Mouse (Mus musculus) heart, embryonic 12.5 days (tissue): ENCODE data around the gene Atp5j2. TPM values are rescaled to one million over a fixed set of nuclear protein-coding genes. Genes with fewer than 3 reads are reported as not detected.

Experiments
- ATAC-seq: fragments of 200-750 bp; cut with Nextera tagmentation; 2 replicates; pipeline ENCODE4 v1.8.0; 2017; ENCODE audit warnings: moderate TSS enrichment, moderate library complexity; ENCODE audit not compliant: insufficient number of reproducible peaks, low FRiP score
- H3K27ac ChIP-seq: fragments of 300-500 bp; sonication (generic); 2 replicates; pipeline ENCODE4 v1.5.1; 2016; ENCODE audit warnings: mild to moderate bottlenecking, moderate library complexity; ENCODE audit not compliant: poor library complexity, severe bottlenecking
- H3K27me3 ChIP-seq: fragments of 300-500 bp; sonication (generic); replicated peaks from 2 replicates; pipeline ENCODE4 v1.6.1; 2016; ENCODE audit warnings: mild to moderate bottlenecking, moderate library complexity
- H3K36me3 ChIP-seq: fragments of 300-500 bp; sonication (generic); 2 replicates; pipeline ENCODE4 v1.6.1; 2016; ENCODE audit warnings: mild to moderate bottlenecking, moderate library complexity
- H3K4me1 ChIP-seq: fragments of 300-500 bp; sonication (generic); replicated peaks from 2 replicates; pipeline ENCODE4 v1.6.1; 2016; ENCODE audit warnings: mild to moderate bottlenecking
- H3K4me2 ChIP-seq: fragments of 300-500 bp; sonication (generic); 2 replicates; pipeline ENCODE4 v1.6.1; 2016; ENCODE audit warnings: mild to moderate bottlenecking, moderate library complexity
- H3K4me3 ChIP-seq: fragments of 300-500 bp; sonication (generic); 2 replicates; pipeline ENCODE4 v1.5.1; 2016; ENCODE audit warnings: mild to moderate bottlenecking
- H3K9ac ChIP-seq: fragments of 300-500 bp; sonication (generic); 2 replicates; pipeline ENCODE4 v1.6.1; 2016; ENCODE audit warnings: mild to moderate bottlenecking, moderate library complexity
- H3K9me3 ChIP-seq: fragments of 300-500 bp; sonication (generic); replicated peaks from 2 replicates; pipeline ENCODE4 v1.6.1; 2016; ENCODE audit warnings: mild to moderate bottlenecking, moderate library complexity
- WGBS: fragments of 180-500 bp; shearing (Covaris S2); methylation state at CpG from one replicate; pipeline ENCODE4 v1.1.7; 2016; 5-methylcytosine and 5-hydroxymethylcytosine counted together
- polyA plus RNA-seq: library from polyadenylated mRNA; unstranded; fragments of >200 nt; fragmentation: Nextera tagmentation; extraction: Ambion mirVana; gene quantifications from 2 replicates; pipeline ENCODE4 v1.2.1, GENCODE M21; 2016

Gene Atp5j2
- polyA plus RNA-seq, 1 experiment from 2014 or later = 997 TPM

GRCm38 (mm10) chr5:145202446-145202845 lies 10.6 kb upstream of the Atp5j2 start:
- Histone ChIP-seq H3K9me3 (no peaks in the 10 kb centered on the region), H3K4me3 (no peak overlapping the region), H3K9ac (no peak overlapping the region), H3K27me3 (no peaks in the 10 kb centered on the region), H3K36me3 (peaks cover 6% of the 10 kb centered on the region), H3K4me1 (peaks cover 21% of the 10 kb centered on the region), H3K27ac (no peak overlapping the region), H3K4me2 (no peak overlapping the region)
- WGBS = 50% methylated on average over 3 of the region's 3 CpGs
- ATAC-seq = no peak

- Histone ChIP-seq H3K27ac (peak within 1 kb of the TSS; percentile 55), H3K4me2 (peak within 1 kb of the TSS; percentile 98), H3K4me1 (peaks cover 21% of the 10 kb centered on the region), H3K36me3 (peaks cover 3% of the 10 kb centered on the region), H3K4me3 (peak within 1 kb of the TSS; percentile 97), H3K9ac (peak within 1 kb of the TSS; percentile 94), H3K27me3 (no peaks in the 10 kb centered on the region), H3K9me3 (no peaks in the 10 kb centered on the region)
- 2% methylated on average over 37 of the region's 37 CpGs for WGBS
- ATAC-seq = peak; percentile 43
These were observed 9.6 kb upstream of the Atp5j2 start, which contains the start of gene Zkscan14 for GRCm38 (mm10) chr5:145201321-145201991. Zkscan14 (minus strand) TSS chr5:145201868.

- Histone ChIP-seq H3K27me3 (no peaks in the 10 kb centered on the region), H3K9ac (no peak overlapping the region), H3K4me1 (peaks cover 14% of the 10 kb centered on the region), H3K9me3 (no peaks in the 10 kb centered on the region), H3K36me3 (peaks cover 14% of the 10 kb centered on the region), H3K4me2 (peak overlapping the region; percentile 33; the same call in 1 of the 2 replicates), H3K27ac (no peak overlapping the region), H3K4me3 (no peak overlapping the region)
- ATAC-seq = no peak
- WGBS = 69% methylated on average over 7 of the region's 7 CpGs
These were observed 8.5 kb upstream of the Atp5j2 start for GRCm38 (mm10) chr5:145200387-145200786.

GRCm38 (mm10) chr5:145190875-145191798 lies 725 bp downstream of the Atp5j2 start:
- under 1% methylated on average over 41 of the region's 41 CpGs for WGBS
- no peaks in the 10 kb centered on the region for H3K27me3 ChIP-seq
- peaks cover 19% of the 10 kb centered on the region for H3K4me1 ChIP-seq
- H3K27ac ChIP-seq = peak overlapping the region; percentile 95
- peak; percentile 92 for ATAC-seq
- peaks cover 54% of the 10 kb centered on the region for H3K36me3 ChIP-seq
- H3K4me2 ChIP-seq = peak overlapping the region; percentile 90
- peak overlapping the region; percentile 85 for H3K4me3 ChIP-seq
- H3K9ac ChIP-seq = peak overlapping the region; percentile 88
- H3K9me3 ChIP-seq = no peaks in the 10 kb centered on the region

GRCm38 (mm10) chr5:145190373-145190772 lies 1.5 kb downstream of the Atp5j2 start:
- peak; percentile 13; the same call in 1 of the 2 replicates for ATAC-seq
- no peaks in the 10 kb centered on the region for H3K27me3 ChIP-seq
- H3K27ac ChIP-seq = peak overlapping the region; percentile 95
- WGBS = 22% methylated on average over 5 of the region's 5 CpGs
- H3K9me3 ChIP-seq = no peaks in the 10 kb centered on the region
- H3K4me3 ChIP-seq = peak overlapping the region; percentile 85
- H3K4me2 ChIP-seq = peak overlapping the region; percentile 90
- peaks cover 19% of the 10 kb centered on the region for H3K4me1 ChIP-seq
- H3K9ac ChIP-seq = peak overlapping the region; percentile 88
- H3K36me3 ChIP-seq = peaks cover 54% of the 10 kb centered on the region

- Histone ChIP-seq H3K4me1 (peaks cover 19% of the 10 kb centered on the region), H3K4me2 (peak overlapping the region; percentile 90), H3K9me3 (no peaks in the 10 kb centered on the region), H3K9ac (peak overlapping the region; percentile 88), H3K27ac (no peak overlapping the region), H3K27me3 (no peaks in the 10 kb centered on the region), H3K4me3 (peak overlapping the region; percentile 85; the same call in 1 of the 2 replicates), H3K36me3 (peaks cover 53% of the 10 kb centered on the region)
- ATAC-seq = peak; percentile 66
- 87% methylated on average over 6 of the region's 6 CpGs for WGBS
These were observed 2.4 kb downstream of the Atp5j2 start for GRCm38 (mm10) chr5:145189416-145189815.

- H3K4me3 ChIP-seq = no peak overlapping the region
- H3K9me3 ChIP-seq = no peaks in the 10 kb centered on the region
- no peak overlapping the region for H3K27ac ChIP-seq
- H3K4me2 ChIP-seq = no peak overlapping the region
- WGBS = 91% methylated on average over 2 of the region's 2 CpGs
- ATAC-seq = no peak
- peaks cover 86% of the 10 kb centered on the region for H3K36me3 ChIP-seq
- no peak overlapping the region for H3K9ac ChIP-seq
- no peaks in the 10 kb centered on the region for H3K27me3 ChIP-seq
- peaks cover 17% of the 10 kb centered on the region for H3K4me1 ChIP-seq
These were observed 6.6 kb downstream of the Atp5j2 start for GRCm38 (mm10) chr5:145185244-145185643.

- no peaks in the 10 kb centered on the region for H3K9me3 ChIP-seq
- no peak overlapping the region for H3K9ac ChIP-seq
- no peak overlapping the region for H3K27ac ChIP-seq
- H3K27me3 ChIP-seq = no peaks in the 10 kb centered on the region
- peaks cover 100% of the 10 kb centered on the region for H3K36me3 ChIP-seq
- H3K4me1 ChIP-seq = 0 out of 2 replicates have a peak, but pooled peaks cover 3% of the 10 kb centered on the region
- H3K4me3 ChIP-seq = no peak overlapping the region
- no peak overlapping the region for H3K4me2 ChIP-seq
- no peak for ATAC-seq
- WGBS = 85% methylated on average over 18 of the region's 18 CpGs
These were observed 13.3 kb downstream of the Atp5j2 start for GRCm38 (mm10) chr5:145178461-145178980.

- Histone ChIP-seq H3K27ac (peak overlapping the region; percentile 63), H3K4me2 (peak overlapping the region; percentile 89), H3K36me3 (peaks cover 47% of the 10 kb centered on the region), H3K27me3 (no peaks in the 10 kb centered on the region), H3K9ac (peak overlapping the region; percentile 92), H3K4me3 (peak overlapping the region; percentile 72), H3K9me3 (no peaks in the 10 kb centered on the region), H3K4me1 (peaks cover 39% of the 10 kb centered on the region)
- WGBS = 0% methylated on average over 25 of the region's 28 CpGs
- ATAC-seq = peak; percentile 13; the same call in 1 of the 2 replicates
These were observed 24.6 kb downstream of the Atp5j2 start for GRCm38 (mm10) chr5:145167306-145167661.

GRCm38 (mm10) chr5:145166536-145167305 lies 25.1 kb downstream of the Atp5j2 start, which contains the start of the genes Ptcd1 and Cpsf4:
Ptcd1 (minus strand) TSS chr5:145167108.
Cpsf4 (plus strand) TSS chr5:145167213.
- H3K9ac ChIP-seq = peak within 1 kb of the TSS; percentile 92
- H3K4me1 ChIP-seq = peaks cover 39% of the 10 kb centered on the region
- under 1% methylated on average over 51 of the region's 51 CpGs for WGBS
- H3K36me3 ChIP-seq = peaks cover 47% of the 10 kb centered on the region
- ATAC-seq = peak; percentile 96
- peak within 1 kb of the TSS; percentile 89 for H3K4me2 ChIP-seq
- no peaks in the 10 kb centered on the region for H3K27me3 ChIP-seq
- peak within 1 kb of the TSS; percentile 72 for H3K4me3 ChIP-seq
- H3K9me3 ChIP-seq = no peaks in the 10 kb centered on the region
- peak within 1 kb of the TSS; percentile 85 for H3K27ac ChIP-seq
